Mouse (Mus musculus): ENCODE data around the gene Gm5089.
A peak's percentile ranks its signal among the peaks of the same experiment; 100 is the strongest.
"Not testable (repeated sequence)": the region's sequence is repeated elsewhere in the genome, so short reads cannot be mapped to it uniquely, and the experiment has no call there.

The Gm5089 gene

DNA sequence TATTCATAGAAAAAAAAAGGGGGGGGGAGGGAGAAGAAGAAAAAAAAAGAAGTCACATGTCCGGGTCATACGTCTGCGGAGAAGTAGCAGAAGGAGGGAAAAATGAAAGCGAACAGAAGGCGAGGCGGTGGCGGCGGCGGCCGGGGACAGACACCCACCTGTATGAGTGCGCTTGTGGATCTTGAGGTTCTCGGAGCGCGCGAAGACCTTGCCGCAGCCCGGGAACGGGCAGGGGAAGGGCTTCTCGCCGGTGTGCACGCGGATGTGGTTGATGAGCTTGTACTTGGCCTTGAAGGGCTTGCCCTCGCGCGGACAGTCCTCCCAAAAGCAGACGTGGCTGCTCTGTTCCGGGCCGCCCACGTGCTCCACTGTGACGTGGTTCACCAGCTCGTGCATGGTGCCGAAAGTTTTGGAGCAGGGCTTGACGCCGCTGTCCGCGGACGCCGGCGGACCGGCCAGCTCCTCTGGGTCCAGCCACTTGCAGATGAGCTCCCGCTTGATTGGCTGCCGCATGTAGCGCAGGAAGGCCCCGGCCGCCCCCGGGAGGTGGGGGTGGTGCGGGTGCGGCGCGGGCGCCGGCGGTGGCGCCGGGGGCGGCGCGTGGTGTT lies 12.9 kb upstream of the Gm5089 start:
- peak; percentile 87 for DNase-seq (ENCODE audit: low read depth, low spot score)

DNA sequence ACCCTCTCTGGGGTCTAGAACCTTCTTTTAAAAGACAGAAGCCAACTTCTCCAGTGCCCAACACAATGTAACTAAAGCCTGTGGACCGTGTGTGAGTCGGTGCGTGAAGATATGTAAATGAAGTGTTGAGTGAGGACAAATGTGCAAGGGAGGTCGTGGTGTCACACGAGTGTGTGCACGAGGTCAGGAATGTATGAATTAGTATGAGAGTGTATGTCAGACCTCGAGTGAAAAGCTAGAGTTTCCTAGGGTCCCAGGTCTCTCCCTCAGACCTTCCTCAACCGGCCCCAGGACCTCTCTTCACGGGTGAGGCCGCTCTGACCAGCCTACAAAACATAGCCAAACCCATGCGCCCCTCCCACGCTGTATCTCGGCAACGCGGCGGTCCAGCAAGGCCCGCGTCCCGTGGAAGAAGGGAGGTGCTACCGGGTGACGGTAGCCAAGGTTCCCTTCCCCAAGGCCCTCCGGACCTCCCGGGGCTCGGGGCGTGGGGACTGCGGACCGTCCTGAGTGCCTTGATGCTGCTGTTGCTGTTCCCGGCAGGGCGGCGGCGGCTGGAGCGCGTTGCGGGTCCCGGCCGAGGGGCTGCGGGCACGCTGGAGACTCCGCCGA lies 12.3 kb upstream of the Gm5089 start:
- peak; percentile 87 for DNase-seq (ENCODE audit: low read depth, low spot score)

DNA sequence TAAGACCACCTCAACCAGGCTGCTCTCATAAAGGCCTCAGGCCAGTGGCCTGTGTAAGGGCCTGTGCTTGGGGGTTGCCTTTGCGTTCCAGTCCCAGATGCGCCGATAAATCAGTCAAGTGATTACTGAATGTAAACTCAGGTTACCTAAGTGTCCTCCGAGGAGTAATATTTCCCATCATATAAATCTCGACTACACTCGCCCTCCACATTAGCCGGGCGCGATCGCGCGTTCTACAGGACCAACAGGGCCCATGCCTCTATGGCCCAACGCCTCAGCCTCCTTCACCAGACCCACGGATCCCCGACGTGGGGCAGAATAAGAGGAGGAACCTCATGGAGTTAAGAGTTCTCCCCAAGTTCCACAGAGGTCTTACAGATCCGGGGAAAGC lies 11.8 kb upstream of the Gm5089 start:
- DNase-seq (ENCODE audit: low read depth, low spot score): no peak

DNA sequence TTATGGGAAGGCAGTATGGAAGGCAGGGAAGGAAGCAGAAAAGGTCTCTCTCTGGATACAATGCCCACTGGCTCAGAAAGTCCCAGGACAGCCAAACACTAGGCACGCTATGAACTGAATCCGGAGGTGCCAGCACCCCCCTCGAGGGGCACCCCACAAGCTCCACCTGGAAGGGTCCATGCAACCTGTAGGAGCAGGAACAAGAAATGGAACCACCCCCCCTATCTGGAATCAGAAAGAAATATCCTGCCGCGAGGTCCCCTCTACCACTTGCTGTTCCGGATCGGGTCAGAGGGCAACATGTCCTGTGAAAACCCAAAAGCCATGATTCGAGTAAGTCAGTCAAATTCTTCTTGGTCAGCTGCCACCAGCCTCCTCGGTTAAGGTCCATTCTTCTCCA lies 11.1 kb upstream of the Gm5089 start:
- peak; percentile 34 for DNase-seq (ENCODE audit: low read depth, low spot score)

DNA sequence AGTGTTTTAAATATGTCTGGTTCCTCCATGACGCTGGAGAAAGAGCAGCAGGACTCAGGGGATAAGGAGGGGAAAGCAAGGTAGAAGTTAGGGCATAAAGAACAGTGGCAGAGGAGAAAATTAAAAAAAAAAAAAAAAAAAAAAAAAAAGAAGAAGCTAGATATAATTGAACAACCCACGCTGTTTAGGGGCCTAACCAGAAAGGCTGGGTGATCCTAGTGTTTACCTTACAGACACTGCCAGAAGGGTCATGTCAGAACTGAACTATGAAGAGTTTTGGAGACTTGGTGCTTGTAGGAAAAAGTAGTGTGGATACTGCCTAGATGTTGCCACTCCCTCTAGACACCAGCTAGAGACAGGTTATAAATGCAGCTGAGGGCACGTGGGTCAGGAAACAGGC lies 10.6 kb upstream of the Gm5089 start:
- DNase-seq (ENCODE audit: low read depth, low spot score): peak; percentile 32

DNA sequence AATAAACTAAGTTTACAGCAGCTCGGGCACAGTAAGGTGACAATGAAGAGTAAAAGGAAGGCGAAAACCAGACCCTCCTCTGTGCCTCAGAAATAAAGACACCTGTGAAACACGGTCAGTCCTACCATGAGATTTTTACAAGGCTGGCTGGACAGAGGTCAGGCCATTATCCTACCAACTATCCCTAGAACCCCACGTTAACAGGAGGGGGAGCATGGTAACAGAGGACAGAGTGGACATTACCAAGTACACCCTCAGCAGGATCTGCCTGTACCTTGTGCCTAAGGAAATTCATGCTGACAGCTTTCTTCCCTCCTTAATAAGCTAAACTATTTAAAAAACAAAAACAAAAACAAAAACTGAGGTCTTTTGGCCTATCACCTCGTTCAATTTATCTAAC lies 9.3 kb upstream of the Gm5089 start:
- no peak for DNase-seq (ENCODE audit: low read depth, low spot score)

DNA sequence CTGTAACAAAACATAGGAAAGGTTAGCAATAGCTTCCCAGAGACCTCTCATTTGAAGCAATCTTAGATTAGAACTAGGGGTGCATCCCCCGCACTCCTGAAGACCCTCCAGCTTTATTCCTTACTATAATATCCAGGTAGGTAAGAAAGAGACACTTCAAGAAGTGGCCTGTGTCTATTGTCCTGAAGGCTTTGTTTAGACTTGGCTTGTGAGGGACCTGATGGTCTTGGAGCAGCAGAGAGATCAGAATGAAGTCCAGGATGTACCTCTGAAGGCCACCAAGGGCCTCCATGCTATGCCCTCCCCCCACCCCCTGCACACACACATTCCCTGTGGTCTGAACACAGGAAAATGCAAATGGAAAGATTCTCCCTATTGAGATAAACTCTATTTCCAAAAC lies 8.9 kb upstream of the Gm5089 start:
- DNase-seq (ENCODE audit: low read depth, low spot score): no peak

DNA sequence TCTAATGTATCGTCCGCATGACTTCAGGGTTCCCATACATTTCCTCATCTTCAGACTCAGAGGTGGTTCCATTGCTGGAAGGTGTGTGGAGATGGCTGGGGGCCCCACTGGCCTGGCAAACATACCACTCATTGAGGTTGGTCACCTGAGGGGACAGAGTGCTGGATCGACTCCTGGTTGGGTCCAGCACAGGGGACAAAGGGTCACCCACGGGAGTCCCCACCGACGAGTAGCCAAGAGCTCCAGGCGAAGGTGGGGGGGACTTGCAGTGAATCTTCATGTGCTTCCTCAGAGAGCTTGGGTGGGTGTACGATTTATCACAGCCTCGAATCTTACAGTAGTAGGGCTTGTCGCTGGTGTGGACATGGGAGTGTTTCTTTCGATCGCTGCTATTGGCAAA lies 8.4 kb upstream of the Gm5089 start:
- not testable (repeated sequence) for DNase-seq (ENCODE audit: low read depth, low spot score)

DNA sequence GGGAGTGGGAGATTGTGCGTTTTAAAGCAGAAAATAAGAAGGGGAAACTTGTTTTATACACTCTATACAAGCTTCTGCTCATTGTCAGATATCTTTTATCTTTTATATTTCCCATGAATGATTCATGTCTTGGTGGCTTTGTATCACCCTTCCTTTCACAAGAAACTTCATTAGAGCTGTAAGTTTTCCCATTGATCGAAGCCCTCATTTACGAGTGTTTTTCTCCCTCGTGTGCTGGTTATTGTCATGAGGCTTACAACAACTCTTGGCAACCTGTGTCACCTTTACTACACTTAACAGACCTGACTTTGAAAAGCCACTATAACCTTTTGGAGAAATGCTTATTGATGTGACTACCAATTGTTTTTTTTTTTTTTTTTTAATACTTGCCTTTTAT lies 4.6 kb upstream of the Gm5089 start:
- no peak for DNase-seq (ENCODE audit: low read depth, low spot score)

DNA sequence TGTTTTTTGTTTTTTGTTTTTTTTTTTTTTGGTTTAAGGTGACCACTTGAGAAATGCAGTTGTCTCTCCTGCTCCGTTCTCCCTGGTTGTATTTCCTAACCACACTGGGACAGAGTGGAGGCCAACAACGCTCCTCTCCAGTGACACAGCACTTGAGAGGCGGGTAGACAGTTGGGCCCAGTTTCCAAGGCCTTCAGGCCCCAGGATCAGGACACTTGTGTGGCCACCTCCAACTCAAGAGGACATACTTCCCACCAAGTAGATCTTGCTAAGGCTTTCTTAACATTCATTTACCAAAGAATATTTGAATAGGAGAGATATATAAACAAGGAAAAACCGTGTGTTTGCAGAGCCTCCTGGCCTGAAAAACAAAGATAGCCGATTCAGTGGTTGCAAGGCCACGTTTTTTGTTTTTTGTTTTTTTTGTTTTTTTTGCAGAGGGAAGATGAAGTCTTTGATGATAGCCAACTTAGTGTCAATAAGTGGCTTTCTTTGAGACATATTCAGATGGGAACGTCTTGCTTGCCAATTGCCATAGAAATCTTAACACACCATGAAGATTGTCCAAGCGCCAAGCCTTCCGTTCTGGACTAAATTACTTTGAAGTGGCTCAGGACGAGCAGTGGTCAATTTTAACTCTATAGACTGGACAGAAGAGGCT lies 4.1 kb upstream of the Gm5089 start:
- no peak for DNase-seq (ENCODE audit: low read depth, low spot score)

DNA sequence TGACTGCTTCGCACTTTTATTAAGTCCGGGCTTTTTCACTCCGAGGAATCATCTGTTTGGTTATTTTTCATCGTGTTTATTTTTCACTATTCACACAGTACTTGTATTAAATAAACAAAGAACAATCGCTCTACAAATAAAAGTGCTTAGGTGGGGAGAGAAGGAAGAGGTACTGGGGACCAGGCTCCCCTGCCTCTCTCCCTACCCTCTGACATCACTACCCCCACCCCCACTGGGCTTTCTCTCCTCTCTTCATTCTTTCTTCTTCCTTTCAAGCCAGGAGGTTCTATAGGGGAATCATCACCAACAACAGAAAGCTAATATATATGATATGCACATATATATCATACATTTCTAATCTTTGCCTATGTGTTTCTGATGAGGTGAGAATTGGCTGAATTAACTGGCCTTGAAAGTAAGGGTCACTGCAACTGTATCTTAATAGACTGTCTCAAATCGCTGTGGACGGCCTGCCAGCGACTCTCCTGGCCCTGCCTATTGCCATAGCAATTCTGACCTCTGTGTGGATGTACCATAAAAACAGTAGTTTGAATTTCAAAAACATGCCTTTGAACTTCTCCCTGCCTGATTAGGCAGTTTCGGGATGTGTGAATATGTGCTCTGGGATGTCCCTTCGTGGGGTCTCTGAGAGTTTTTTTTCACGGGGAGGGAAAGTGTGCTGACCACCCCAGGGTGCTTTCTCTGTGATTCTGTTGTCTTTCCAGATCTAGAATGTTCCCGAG lies 3.3 kb upstream of the Gm5089 start:
- no peak for DNase-seq (ENCODE audit: low read depth, low spot score)

DNA sequence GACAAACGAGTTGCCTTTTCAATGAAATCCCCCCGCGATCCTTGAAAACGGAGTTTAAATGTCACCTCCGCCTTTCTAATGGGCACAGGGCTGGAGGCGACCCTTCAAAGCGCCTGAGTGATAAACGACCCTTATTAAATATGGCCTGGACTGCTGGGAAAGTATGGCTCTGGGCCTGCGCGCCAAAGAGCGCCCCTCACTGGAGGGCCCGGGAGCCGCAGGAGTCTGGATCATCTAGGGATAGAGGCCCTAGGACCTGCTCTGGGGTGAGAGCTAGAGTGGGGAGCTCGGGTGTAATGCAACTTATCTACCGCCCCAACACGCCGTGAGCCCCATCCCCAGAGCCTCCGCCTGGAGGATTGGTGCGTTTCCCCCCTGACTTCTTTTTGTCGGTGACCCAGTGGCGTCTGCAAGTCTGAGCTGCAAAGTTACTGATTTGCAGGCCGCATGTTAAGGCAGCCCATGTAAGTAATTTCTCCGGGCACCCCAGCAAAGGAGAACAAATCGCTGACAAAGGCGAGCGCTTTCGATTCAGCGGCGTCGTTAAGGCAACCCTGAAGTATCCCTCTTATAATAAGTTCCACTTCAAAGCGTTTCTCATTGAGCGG lies 2.6 kb upstream of the Gm5089 start:
- no peak for DNase-seq (ENCODE audit: low read depth, low spot score)

DNA sequence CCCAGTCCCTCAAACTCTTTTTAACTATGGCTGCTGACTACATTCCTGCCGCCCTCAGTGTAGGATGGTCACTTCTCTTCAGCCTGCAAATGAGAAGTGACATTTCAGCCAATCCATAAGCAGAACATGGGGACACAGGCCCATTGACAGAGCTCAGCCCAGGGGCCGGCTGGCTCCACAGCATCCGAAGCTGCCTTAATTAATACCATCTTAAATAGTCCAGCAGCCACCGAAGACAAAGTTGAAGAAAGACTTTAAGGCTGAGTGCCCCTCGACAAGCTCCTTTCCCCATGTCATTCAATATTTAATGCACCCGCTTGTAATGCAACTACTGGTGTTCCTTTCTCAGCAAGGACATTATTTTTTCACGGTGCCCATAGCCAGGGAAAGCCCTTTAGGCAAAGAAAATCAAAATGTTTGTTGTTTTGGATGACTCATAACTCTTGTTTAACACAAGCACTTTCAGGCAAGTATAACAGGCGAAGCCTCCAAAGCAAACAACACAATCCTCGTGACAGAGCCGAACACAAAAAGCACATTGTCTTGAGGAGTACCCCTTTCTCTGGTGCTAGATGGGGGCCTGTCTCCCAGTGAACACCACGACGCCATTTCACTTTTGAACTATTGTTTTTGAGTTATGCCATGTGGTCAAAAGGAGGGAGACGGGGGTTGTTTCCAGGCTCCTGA lies 1.9 kb upstream of the Gm5089 start:
- DNase-seq (ENCODE audit: low read depth, low spot score): no peak

DNA sequence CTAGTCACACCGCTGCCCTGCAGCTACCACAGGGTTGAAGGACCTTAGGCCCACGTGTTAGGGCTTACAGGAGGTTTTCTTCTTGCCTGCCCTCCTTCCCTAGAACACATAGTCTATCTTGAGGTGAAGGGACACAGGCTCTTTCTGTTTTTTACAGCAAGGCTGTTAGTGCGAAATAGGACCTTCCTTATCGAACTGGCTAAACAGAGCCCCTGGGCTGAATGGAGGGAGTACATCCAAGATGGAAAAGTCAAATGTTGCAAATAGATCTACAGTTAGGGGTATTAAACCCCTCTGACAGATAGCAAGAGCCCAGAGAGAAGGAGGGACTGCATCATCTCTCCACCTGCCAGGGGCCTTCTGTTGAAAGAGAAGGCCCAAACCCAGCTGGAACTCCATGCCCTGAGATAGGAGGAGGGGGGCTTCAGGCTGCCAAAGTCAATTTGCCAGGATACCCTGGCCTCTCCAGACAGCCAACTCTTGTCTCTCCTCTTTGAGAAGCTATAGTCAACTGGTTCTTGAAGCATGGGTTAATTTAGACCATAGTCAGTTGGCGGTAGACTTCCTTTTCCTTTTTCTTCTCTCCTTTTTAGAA lies 733 bp upstream of the Gm5089 start:
- DNase-seq (ENCODE audit: low read depth, low spot score): no peak

DNA sequence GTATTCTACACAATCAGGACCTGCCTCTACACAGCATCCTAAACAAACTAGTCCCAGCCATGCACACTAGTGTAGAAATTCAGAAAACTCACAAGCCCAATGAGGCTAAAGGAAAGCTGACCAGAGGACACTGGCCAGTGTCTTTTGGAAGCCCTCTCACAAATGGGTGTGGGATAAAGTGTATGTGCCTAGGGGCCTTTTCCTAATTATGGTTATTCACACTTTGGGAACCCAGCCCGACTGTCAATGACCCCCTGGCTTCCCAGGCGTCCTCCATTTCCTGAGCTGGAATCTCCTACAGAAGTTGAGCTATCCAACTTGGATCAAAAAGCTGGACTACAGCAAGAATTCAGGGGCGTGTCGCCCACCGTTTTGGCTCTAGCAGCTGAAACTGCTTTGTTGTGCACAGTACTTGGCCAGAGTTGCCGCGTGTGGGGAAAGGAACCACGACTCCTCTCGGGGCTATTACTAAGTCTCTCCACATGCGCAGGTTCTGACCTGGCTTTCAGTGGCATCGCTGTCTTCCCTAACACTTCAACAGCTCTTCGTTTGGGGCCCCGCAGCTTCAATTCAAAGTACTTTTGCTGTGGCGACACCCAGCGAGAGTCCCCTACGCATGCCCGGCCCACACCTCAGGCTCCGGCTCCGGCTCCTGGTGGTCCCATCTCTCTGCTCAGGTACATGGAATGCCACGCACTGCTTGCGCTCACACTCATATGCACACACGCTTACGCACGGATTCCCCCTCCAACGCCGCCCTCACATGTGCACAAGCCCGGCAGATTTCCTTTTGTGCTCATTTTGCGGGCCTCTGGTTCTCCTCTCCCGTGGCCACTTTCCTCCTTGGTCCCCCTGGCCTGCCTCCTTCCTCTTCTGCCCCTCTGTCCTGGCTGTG lies 1.1 kb downstream of the Gm5089 start:
- DNase-seq (ENCODE audit: low read depth, low spot score): no peak

DNA sequence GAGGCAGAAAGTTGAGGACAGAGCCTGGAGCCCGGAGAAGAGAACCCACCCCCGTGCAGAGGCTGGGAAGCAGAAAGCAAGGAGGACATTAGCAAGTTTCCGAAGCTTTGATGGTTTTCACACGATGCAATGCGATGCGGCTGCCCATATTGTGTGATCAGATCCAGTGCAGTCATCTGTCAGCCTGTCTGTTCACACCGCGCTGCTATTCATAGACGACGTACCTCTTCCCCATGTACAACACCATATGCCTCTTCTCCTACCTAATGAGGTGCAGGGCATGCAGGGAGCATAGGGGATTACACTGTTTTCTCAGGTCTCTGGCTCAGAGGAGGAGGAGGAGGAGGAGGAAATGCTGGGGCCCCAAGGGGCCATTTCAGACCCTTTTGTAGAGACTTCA lies 14.1 kb downstream of the Gm5089 start:
- DNase-seq (ENCODE audit: low read depth, low spot score): no peak

DNA sequence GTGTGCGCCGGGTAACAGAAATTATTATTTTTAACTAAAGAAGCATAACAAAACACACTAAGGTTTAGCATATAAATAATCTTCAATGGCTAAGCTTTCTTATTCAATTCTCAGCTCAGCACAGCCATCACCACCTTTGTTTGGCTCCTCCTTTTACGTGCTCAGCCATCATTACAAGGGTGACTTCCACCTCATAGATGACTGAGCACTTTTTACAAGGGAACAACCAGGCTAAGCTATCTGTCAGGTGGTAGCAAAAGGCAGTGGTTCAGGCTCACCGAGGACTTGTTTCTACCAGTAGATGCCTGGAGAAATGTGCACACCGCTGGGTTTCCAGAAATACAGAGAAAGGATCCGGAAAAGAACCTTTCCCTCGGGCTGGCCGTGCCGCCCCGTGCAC lies 16.9 kb downstream of the Gm5089 start:
- no peak for DNase-seq (ENCODE audit: low read depth, low spot score)

DNA sequence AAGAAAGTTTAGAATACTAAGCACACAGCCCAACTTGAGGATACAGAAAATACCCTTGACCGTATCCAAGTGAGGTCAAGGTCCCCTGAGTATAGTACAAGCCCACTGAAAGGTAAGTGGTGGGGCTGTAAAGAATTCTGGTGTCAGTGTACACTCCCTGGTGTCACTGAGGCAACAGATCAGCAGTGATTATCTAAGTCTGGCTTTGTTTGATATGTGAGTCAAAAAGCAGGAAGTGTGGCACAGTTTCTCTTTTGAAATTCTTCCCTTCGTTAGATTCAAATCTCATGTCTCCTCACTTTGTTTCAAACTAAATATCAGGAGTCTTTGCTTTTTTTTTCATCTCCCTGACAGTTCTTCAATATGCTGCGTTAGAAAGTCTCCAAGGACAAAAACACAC lies 18.4 kb downstream of the Gm5089 start:
- no peak for DNase-seq (ENCODE audit: low read depth, low spot score)

DNA sequence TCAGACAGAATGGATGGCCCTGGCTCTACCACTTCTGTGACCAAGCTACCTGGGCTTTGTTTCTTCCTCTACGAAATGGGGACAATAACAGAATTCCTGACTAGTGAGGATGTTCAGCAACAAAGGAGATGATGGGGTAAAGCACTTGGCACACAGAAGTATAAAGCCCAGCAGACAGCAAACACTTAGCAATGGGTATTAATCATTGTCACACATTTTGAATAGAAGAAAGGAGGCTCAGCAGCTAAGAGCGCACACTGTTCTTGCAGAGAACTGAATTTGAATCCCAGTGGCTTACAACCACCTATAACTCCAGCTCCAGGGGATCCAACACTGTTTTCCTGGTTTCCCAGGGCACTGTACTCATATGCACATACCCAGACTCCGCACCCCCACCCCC lies 23.3 kb downstream of the Gm5089 start:
- DNase-seq (ENCODE audit: low read depth, low spot score): no peak

DNA sequence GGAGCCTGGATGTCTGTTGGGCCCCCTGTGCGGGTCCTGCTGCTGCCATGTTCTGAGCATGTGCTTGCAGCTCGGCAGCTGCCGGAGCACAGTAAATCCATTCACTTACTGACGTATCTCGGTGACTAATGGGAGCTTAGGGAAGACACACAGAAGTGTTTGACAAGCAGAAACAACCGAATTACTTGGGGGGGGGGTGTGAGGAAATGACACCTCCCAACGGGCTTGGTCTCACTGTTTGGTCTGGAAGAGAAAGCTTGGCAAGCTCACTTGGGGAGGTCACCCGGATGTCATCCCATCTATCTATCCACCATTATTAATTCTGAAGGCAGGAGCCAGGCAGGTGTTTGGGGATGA lies 23.7 kb downstream of the Gm5089 start:
- no peak for DNase-seq (ENCODE audit: low read depth, low spot score)

Data from A20 (cell line).